Mouse (Mus musculus) lung, adult 2 months (tissue): Measurements from ENCODE around the gene Cfap77.

Experiments used
- CTCF ChIP-seq: fragments of 200-500 bp; IDR thresholded peaks from 2 replicates; pipeline ENCODE4 v1.5.1; 2011; ENCODE audit warnings: mild to moderate bottlenecking, low read length, control low read depth; ENCODE audit not compliant: insufficient read depth
- POLR2A ChIP-seq: fragments of 200-500 bp; IDR thresholded peaks from 2 replicates; pipeline ENCODE4 v1.6.1; 2011; ENCODE audit warnings: low read depth, mild to moderate bottlenecking, control low read depth, low read length, borderline replicate concordance; ENCODE audit errors: extremely low read depth

- TF ChIP-seq CTCF (no peak), POLR2A (no peak)
Observed at GRCm38 (mm10) chr2:28919001-28919400, 135.9 kb downstream of the Cfap77 start.
